Mouse (Mus musculus) hindbrain, embryonic 12.5 days (tissue): Measurements from ENCODE around the gene Tmigd3. TPM values are rescaled to one million over a fixed set of nuclear protein-coding genes. Genes with fewer than 3 reads are reported as not detected.
A peak's percentile ranks its signal among the peaks of the same experiment; 100 is the strongest.

Experiments used
- ATAC-seq: fragments of 200-750 bp; cut with Nextera tagmentation; 2 replicates; pipeline ENCODE4 v1.8.0; 2017; ENCODE audit warnings: moderate TSS enrichment; ENCODE audit not compliant: low FRiP score
- H3K27ac ChIP-seq: fragments of 300-500 bp; sonication (generic); 2 replicates; pipeline ENCODE4 v1.5.1; 2016; ENCODE audit warnings: mild to moderate bottlenecking
- H3K27me3 ChIP-seq: fragments of 300-500 bp; sonication (generic); 2 replicates; pipeline ENCODE4 v1.6.1; 2016; ENCODE audit warnings: mild to moderate bottlenecking
- H3K36me3 ChIP-seq: fragments of 300-500 bp; sonication (generic); 2 replicates; pipeline ENCODE4 v1.6.1; 2016; ENCODE audit warnings: mild to moderate bottlenecking
- H3K4me1 ChIP-seq: fragments of 300-500 bp; sonication (generic); 2 replicates; pipeline ENCODE4 v1.6.1; 2016
- H3K4me2 ChIP-seq: fragments of 300-500 bp; sonication (generic); replicated peaks from 2 replicates; pipeline ENCODE4 v1.6.1; 2016; ENCODE audit warnings: mild to moderate bottlenecking
- H3K4me3 ChIP-seq: fragments of 300-500 bp; sonication (generic); 2 replicates; pipeline ENCODE4 v1.5.1; 2016; ENCODE audit warnings: mild to moderate bottlenecking
- H3K9ac ChIP-seq: fragments of 300-500 bp; sonication (generic); 2 replicates; pipeline ENCODE4 v1.6.1; 2016; ENCODE audit warnings: mild to moderate bottlenecking, moderate library complexity
- H3K9me3 ChIP-seq: fragments of 300-500 bp; sonication (generic); replicated peaks from 2 replicates; pipeline ENCODE4 v1.6.1; 2016; ENCODE audit warnings: mild to moderate bottlenecking
- WGBS: fragments of 180-500 bp; shearing (Covaris S2); methylation state at CpG from one replicate; pipeline ENCODE4 v1.1.7; 2016; 5-methylcytosine and 5-hydroxymethylcytosine counted together
- polyA plus RNA-seq: library from polyadenylated mRNA; unstranded; fragments of >200 nt; fragmentation: Nextera tagmentation; extraction: Ambion mirVana; gene quantifications from 2 replicates; pipeline ENCODE4 v1.2.1, GENCODE M21; 2016

Tmigd3 gene
- polyA plus RNA-seq, 1 experiment from 2014 or later: not detected

DNA sequence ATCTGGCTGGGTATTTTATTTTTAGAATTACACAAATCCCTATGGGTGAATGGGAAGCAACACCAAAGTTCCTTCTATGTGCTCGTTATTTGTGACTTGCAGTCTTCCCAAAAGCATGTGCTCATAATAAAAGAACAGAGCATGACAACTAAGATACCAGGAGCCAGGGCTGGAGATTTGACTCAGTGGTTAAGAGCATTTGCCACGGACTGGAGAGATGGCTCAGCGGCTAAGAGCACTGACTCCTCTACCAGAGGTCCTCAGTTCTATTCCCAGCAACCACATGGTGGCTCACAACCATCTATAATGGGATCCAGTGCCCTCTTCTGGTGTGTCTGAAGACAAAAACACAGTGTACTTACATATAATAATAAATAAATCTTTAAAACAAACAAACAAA is 26.1 kb downstream of the Tmigd3 start:
- 81% methylated on average over 3 of the region's 3 CpGs for WGBS

DNA sequence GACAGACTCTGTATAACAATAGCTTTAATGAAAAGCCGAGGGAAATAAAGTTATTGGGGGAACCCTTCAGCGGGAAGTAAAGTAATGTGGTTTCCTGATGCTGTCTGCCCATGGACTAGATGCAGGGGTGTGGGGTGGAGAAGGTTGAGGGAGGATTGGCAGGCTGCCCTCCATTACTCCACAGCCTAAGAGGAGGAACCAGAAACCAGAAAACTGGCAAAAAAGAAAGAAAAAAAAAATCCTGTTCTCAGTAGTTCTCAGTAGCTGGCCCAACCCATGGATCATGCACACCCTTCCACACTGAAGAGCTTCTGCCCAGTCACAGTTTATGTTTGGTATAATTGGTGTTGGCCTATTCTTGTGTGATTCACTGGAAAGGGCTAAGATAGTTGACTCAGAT is 27.6 kb downstream of the Tmigd3 start:
- H3K9ac ChIP-seq: no peak overlapping the region
- H3K4me2 ChIP-seq: no peak overlapping the region
- no peak overlapping the region for H3K4me3 ChIP-seq
- no peaks in the 10 kb centered on the region for H3K4me1 ChIP-seq
- no peak overlapping the region for H3K27ac ChIP-seq
- H3K36me3 ChIP-seq: no peaks in the 10 kb centered on the region
- H3K9me3 ChIP-seq: no peaks in the 10 kb centered on the region
- ATAC-seq: no peak
- H3K27me3 ChIP-seq: no peaks in the 10 kb centered on the region
- WGBS: 88% methylated on average over 2 of the region's 2 CpGs

More for the DNA sequence above, 26.1 kb downstream of the Tmigd3 start:
- no peak overlapping the region for H3K4me3 ChIP-seq
- H3K9me3 ChIP-seq: no peaks in the 10 kb centered on the region
- no peak overlapping the region for H3K4me2 ChIP-seq
- H3K9ac ChIP-seq: no peak overlapping the region
- ATAC-seq: no peak
- H3K36me3 ChIP-seq: no peaks in the 10 kb centered on the region
- H3K27ac ChIP-seq: no peak overlapping the region
- H3K27me3 ChIP-seq: no peaks in the 10 kb centered on the region
- H3K4me1 ChIP-seq: no peaks in the 10 kb centered on the region

DNA sequence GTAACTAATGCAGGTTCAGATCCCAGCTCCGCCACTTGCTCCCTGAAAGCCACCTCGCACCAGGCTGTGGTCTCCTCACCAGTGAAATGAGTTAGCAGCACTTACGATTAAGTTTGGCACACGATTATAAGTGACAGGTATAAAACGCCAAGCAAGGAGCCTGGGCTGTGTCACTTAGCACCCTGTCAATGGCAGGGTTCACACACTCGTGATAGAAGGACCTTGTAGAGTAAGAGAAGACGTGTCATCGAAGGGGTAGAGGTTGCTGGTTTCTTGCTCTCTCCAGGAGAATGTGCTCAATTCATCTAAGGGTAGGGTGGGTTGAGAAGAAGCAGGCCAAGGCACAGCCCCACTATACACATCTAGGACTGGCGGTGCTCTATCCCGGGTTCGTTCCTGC is 28.2 kb downstream of the Tmigd3 start:
- 93% methylated on average over 11 of the region's 11 CpGs for WGBS
- H3K27me3 ChIP-seq: no peaks in the 10 kb centered on the region
- no peak overlapping the region for H3K9ac ChIP-seq
- no peak overlapping the region for H3K4me3 ChIP-seq
- ATAC-seq: no peak
- H3K4me2 ChIP-seq: no peak overlapping the region
- no peaks in the 10 kb centered on the region for H3K36me3 ChIP-seq
- no peak overlapping the region for H3K27ac ChIP-seq
- no peaks in the 10 kb centered on the region for H3K4me1 ChIP-seq
- no peaks in the 10 kb centered on the region for H3K9me3 ChIP-seq

DNA sequence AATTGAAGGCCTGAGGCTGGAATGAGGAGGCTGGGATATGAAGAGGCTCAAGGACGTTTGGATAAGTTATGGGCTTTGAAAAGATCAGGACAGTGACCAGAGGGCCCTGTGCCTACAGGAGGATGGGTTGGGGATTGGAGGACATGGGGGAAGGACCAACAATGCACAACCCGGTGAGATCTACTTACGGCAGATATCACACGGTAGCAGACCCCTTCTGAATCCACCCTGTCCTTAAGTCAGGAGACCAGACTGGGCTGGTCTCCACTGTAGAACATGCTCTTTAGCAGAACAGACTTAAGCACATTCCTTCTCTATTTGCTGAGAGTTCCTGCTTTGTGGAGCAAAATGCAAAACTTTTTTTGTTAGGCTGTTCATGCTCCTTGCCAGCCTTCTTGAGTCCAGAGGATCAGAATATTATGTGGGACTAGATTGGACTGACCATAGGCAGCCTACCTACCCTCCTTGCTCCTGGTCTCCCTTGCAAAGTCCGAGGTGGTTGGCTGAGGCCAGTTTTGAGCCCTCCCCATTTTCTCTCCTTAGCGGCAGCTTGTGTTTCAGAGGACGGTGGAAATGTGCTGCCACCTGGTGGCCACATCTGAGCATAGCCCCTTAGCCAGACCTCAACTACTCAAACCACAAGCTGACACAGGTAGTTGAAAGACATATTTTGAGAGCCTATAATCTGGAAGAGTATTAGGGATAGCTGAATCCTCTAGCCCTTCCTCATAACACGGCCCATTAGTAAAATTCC is 28.9 kb downstream of the Tmigd3 start:
- no peaks in the 10 kb centered on the region for H3K36me3 ChIP-seq
- 44% methylated on average over 8 of the region's 8 CpGs for WGBS
- no peak overlapping the region for H3K4me2 ChIP-seq
- H3K27ac ChIP-seq: no peak overlapping the region
- H3K27me3 ChIP-seq: no peaks in the 10 kb centered on the region
- H3K4me1 ChIP-seq: no peaks in the 10 kb centered on the region
- no peak overlapping the region for H3K9ac ChIP-seq
- H3K4me3 ChIP-seq: no peak overlapping the region
- peak; percentile 63 for ATAC-seq
- no peaks in the 10 kb centered on the region for H3K9me3 ChIP-seq

DNA sequence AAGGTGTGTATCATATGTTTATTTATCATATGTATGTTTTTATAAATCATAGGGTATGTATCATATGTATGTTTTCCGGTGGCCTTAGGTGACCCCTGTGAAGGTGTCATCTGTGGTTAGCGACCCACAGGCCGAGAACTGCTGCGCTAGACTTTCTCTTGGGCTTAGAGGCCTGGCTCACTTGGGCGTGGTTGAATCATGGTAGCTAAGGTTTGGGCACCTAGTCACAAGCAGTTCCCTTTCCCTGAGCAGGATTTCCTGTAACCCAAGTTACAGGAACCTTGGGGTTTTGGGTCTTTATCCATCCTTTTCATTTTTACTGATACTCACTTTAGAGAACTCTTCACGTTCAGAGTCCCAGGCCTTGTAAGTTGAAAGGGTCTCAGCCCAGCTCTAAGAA is 29.6 kb downstream of the Tmigd3 start:
- no peaks in the 10 kb centered on the region for H3K9me3 ChIP-seq
- H3K27me3 ChIP-seq: no peaks in the 10 kb centered on the region
- no peaks in the 10 kb centered on the region for H3K36me3 ChIP-seq
- H3K9ac ChIP-seq: no peak overlapping the region
- no peaks in the 10 kb centered on the region for H3K4me1 ChIP-seq
- WGBS: 79% methylated on average over 6 of the region's 6 CpGs
- no peak overlapping the region for H3K4me3 ChIP-seq
- ATAC-seq: no peak
- no peak overlapping the region for H3K4me2 ChIP-seq
- H3K27ac ChIP-seq: no peak overlapping the region

DNA sequence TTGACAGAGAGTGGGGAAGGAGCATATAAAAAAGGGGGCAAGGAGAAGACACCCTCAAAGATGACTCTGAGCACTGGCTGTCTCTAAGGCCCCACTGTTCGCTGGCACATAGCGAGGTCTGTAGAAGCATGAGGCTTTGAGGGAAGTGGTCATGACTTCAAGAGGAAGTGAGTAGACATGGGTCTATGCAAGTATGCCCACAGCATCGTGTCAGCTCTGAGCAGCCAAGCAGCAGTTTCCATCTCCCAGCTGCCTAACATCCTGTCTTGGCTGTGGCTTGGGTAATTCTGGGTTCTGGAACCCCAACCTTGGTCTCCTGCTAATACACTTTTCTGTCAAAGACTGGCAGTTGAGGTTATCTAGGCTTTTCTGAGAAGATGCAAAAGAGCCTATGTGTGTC is 30.0 kb downstream of the Tmigd3 start:
- Histone ChIP-seq H3K36me3 (no peaks in the 10 kb centered on the region), H3K4me3 (no peak overlapping the region), H3K4me1 (no peaks in the 10 kb centered on the region), H3K9me3 (no peaks in the 10 kb centered on the region), H3K27me3 (no peaks in the 10 kb centered on the region), H3K4me2 (no peak overlapping the region), H3K27ac (no peak overlapping the region), H3K9ac (no peak overlapping the region)
- 81% methylated on average over 3 of the region's 3 CpGs for WGBS
- ATAC-seq: no peak

DNA sequence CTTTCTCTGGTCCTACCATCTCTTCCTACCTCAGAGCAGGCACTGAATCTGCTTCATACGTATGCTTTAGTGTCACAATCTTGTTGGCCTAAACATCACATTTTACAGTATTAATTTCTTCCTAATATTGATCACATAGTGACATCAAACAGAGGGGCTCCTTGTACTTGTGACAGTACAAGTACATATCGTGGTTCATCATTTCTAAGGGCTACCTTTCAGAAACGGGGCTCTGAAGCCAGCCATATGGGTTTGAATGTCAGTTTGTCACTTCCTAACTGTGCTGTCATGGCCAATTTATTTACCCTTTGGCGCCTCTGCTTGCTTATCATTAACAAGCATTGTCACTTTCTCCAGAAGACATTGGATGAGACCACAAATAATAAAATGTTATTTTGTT is 30.8 kb downstream of the Tmigd3 start:
- Histone ChIP-seq H3K9me3 (no peaks in the 10 kb centered on the region), H3K27me3 (no peaks in the 10 kb centered on the region), H3K4me2 (no peak overlapping the region), H3K4me1 (no peaks in the 10 kb centered on the region), H3K4me3 (no peak overlapping the region), H3K36me3 (no peaks in the 10 kb centered on the region), H3K27ac (no peak overlapping the region), H3K9ac (no peak overlapping the region)
- WGBS: 80% methylated on average over 4 of the region's 4 CpGs
- no peak for ATAC-seq

DNA sequence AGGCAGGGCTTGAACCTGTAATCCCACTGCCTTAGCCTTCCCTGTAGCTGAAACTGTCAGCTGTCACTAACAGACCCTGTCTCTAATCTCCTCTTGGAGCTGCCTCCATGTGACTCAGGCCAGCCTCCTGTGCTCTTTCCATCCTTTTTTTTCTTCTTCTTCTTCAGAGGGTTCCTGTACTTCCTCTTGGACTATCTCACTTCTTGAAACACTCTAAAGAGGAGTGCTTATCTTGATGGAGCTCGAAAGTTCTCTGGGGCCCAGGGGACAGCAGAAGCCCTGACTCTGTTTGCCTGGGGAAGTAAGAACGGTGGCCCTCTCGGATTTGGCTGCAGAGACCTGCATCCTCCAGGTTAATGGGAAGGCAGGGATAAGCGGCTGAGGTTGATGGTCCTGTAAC is 33.5 kb downstream of the Tmigd3 start:
- H3K9me3 ChIP-seq: no peaks in the 10 kb centered on the region
- no peaks in the 10 kb centered on the region for H3K4me1 ChIP-seq
- H3K36me3 ChIP-seq: no peaks in the 10 kb centered on the region
- H3K4me2 ChIP-seq: no peak overlapping the region
- H3K9ac ChIP-seq: no peak overlapping the region
- no peak overlapping the region for H3K27ac ChIP-seq
- 88% methylated on average over 4 of the region's 4 CpGs for WGBS
- no peak overlapping the region for H3K4me3 ChIP-seq
- no peak for ATAC-seq
- no peaks in the 10 kb centered on the region for H3K27me3 ChIP-seq

DNA sequence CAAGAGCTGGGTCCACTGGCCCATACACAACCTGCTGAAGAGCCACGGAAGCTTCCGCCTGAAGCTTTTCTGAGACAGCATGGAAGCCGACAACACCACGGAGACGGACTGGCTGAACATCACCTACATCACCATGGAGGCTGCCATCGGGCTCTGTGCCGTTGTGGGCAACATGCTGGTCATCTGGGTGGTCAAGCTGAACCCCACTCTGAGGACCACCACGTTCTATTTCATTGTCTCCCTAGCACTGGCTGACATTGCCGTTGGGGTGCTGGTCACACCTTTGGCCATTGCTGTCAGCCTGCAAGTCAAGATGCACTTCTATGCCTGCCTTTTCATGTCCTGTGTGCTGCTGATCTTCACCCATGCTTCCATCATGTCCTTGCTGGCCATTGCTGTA is 34.0 kb downstream of the Tmigd3 start:
- H3K4me1 ChIP-seq: no peaks in the 10 kb centered on the region
- no peak overlapping the region for H3K4me2 ChIP-seq
- H3K27ac ChIP-seq: no peak overlapping the region
- WGBS: 92% methylated on average over 9 of the region's 9 CpGs
- H3K4me3 ChIP-seq: no peak overlapping the region
- no peaks in the 10 kb centered on the region for H3K36me3 ChIP-seq
- ATAC-seq: no peak
- no peaks in the 10 kb centered on the region for H3K27me3 ChIP-seq
- H3K9me3 ChIP-seq: no peaks in the 10 kb centered on the region
- no peak overlapping the region for H3K9ac ChIP-seq

DNA sequence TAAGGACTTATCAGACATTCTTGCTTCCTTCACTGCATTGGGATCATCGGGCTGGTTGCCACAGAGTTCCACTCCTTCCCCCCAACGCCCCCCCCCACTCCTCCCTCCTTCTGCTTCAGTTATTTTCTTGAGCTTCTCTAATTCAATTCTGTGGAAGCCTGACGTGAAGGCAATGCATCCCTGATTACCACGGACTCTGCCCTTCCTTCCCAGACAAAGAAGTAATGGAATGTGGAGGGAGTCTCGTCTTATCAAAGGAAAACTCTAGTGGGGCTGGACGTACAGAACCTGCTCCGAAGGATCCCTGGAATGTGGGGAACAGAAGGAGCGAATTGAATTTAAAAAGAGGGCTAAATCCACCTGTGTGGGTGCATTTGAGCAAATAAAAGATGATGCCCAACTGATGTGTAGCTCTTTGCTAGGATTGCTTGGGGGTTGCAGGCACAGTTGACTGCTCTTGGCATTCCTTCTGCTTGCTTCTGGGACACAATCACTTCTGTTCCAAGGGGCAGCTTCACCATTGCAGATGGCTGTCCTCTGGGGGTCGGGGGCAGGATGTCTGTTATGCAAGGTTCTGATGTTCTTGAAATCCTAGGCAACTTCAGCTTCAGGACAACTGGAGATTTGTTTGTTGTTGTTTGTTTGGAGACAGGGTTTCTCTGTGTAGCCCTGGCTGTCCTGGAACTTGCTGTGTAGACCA is 37.4 kb downstream of the Tmigd3 start:
- Histone ChIP-seq H3K4me3 (no peak overlapping the region), H3K27me3 (no peaks in the 10 kb centered on the region)
- WGBS: 48% methylated on average over 9 of the region's 9 CpGs

DNA sequence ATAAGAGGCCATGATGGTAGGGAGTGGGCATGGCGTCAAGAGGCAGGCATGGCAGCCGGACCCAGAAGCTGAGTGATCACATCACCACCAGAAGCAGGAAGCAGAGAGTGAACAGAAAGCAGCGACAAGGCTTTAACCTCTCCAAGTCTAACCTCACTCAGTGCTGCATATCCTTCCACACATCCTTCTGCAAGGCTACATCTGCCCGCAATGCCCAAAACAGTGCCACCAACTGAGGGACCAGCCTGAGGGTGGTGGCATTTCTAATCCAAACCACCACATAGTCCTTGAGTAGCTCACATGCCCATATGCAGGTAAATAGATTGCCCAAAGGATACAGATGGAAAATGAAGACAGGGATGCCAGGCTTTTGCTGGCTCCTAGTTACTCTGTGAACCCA is 38.3 kb downstream of the Tmigd3 start:
- Histone ChIP-seq H3K9ac (no peak overlapping the region), H3K4me2 (no peak overlapping the region), H3K27me3 (no peaks in the 10 kb centered on the region), H3K36me3 (no peaks in the 10 kb centered on the region), H3K4me1 (no peaks in the 10 kb centered on the region), H3K4me3 (no peak overlapping the region), H3K9me3 (no peaks in the 10 kb centered on the region), H3K27ac (no peak overlapping the region)
- no peak for ATAC-seq
- WGBS: 92% methylated on average over 4 of the region's 4 CpGs

More for the DNA sequence above, 37.4 kb downstream of the Tmigd3 start:
- Histone ChIP-seq H3K27ac (no peak overlapping the region), H3K9ac (no peak overlapping the region), H3K4me2 (no peak overlapping the region), H3K36me3 (no peaks in the 10 kb centered on the region), H3K4me1 (no peaks in the 10 kb centered on the region), H3K9me3 (no peaks in the 10 kb centered on the region)
- ATAC-seq: no peak

DNA sequence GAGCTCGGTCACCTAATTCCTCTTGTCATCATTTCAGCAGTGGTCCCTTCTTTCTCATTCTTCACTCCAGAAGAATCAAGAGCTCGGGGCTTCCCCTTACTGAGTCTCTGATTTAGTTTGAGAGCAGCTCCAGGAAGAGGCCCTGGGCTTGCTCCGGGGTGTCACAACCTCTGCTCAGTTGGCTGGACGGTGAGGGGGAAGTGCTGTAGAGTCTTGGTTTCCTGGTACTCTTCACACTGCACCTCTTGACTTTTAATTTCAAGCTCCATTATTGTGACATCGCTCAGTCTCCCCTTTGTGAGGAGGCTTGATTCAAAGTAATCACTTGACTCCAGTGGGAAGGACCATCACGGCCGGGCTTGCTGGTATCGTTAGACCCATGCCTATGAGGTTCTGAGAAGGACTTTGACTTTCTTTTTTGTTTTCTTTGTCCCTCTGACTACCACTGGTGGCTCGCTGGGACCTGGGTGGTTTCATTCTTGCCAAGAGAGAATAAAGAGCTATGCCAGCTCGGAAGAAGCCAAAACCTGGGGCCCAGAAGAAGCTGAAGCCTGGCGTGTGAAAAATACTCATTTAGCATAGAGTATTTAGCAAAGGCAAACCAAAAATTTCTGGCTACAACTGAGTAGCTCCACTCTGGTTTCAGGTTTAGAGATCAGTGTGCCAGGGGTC is 40.0 kb downstream of the Tmigd3 start:
- Histone ChIP-seq H3K9me3 (no peaks in the 10 kb centered on the region), H3K27me3 (no peaks in the 10 kb centered on the region), H3K27ac (no peak overlapping the region), H3K4me1 (no peaks in the 10 kb centered on the region), H3K9ac (no peak overlapping the region), H3K4me3 (no peak overlapping the region), H3K36me3 (no peaks in the 10 kb centered on the region), H3K4me2 (no peak overlapping the region)
- no peak for ATAC-seq
- WGBS: 88% methylated on average over 11 of the region's 11 CpGs
